Mouse (Mus musculus): ENCODE measurements around the gene Otop1.

Otop1 gene

GRCm38 (mm10) chr5:38301761-38302411 is 26.1 kb downstream of the Otop1 start:
- in situ Hi-C loops (cut with MboI) = loop anchor here (25.0 kb wide), 1 partner anchor 210 kb away; the partner anchor contains the start of gene Slc2a9

- in situ Hi-C loops (cut with MboI) = loop anchor here (25.0 kb wide), 1 partner anchor 210 kb away; the partner anchor contains the start of gene Slc2a9
Measured at GRCm38 (mm10) chr5:38302651-38303050, 26.9 kb downstream of the Otop1 start.

GRCm38 (mm10) chr5:38305241-38305640 is 29.5 kb downstream of the Otop1 start:
- in situ Hi-C loops (cut with MboI) = loop anchor here (25.0 kb wide), 1 partner anchor 207 kb away; the partner anchor contains the start of gene Slc2a9

- in situ Hi-C loops (cut with MboI) = loop anchor here (25.0 kb wide), 1 partner anchor 205 kb away; the partner anchor contains the start of gene Slc2a9
Measured at GRCm38 (mm10) chr5:38307255-38308101, 31.7 kb downstream of the Otop1 start.

- in situ Hi-C loops (cut with MboI) = loop anchor here (25.0 kb wide), 1 partner anchor 203 kb away; the partner anchor contains the start of gene Slc2a9
Measured at GRCm38 (mm10) chr5:38308873-38309272, 33.1 kb downstream of the Otop1 start.

- in situ Hi-C loops (cut with MboI) = loop anchor here (25.0 kb wide), 1 partner anchor 203 kb away; the partner anchor contains the start of gene Slc2a9
Measured at GRCm38 (mm10) chr5:38309795-38310194, 34.0 kb downstream of the Otop1 start.

- in situ Hi-C loops (cut with MboI) = loop anchor here (25.0 kb wide), 1 partner anchor 193 kb away; the partner anchor contains the start of gene Slc2a9
Measured at GRCm38 (mm10) chr5:38318966-38319786, 43.4 kb downstream of the Otop1 start, which contains the start of gene Drd5. TSS of gene Drd5 (plus strand) at chr5:38319367.

- in situ Hi-C loops (cut with MboI) = no loop called here
Measured at GRCm38 (mm10) chr5:38333381-38333780, 57.6 kb downstream of the Otop1 start.

- in situ Hi-C loops (cut with MboI) = no loop called here
Measured at GRCm38 (mm10) chr5:38334582-38334981, 58.8 kb downstream of the Otop1 start.

GRCm38 (mm10) chr5:38343101-38343500 is 67.3 kb downstream of the Otop1 start:
- in situ Hi-C loops (cut with MboI) = no loop called here

- in situ Hi-C loops (cut with MboI) = no loop called here
Measured at GRCm38 (mm10) chr5:38346646-38347432, 71.1 kb downstream of the Otop1 start.

- in situ Hi-C loops (cut with MboI) = no loop called here
Measured at GRCm38 (mm10) chr5:38350351-38350929, 74.7 kb downstream of the Otop1 start.

Measured in mature B cell (primary cell).